In genomic region chr9:72111004-72111621, GRCm38 (mm10) we compare ENCODE assay signal across 8 mouse cellular contexts. TPM values are rescaled to one million over a fixed set of nuclear protein-coding genes. Genes with fewer than 3 reads are reported as not detected.
A peak's percentile ranks its signal among the peaks of the same experiment; 100 is the strongest.
DNase-seq lines count a peak whose midpoint lies in the region; ATAC-seq and TF ChIP-seq lines count a peak whose summit lies in the region.

No protein-coding gene starts in this region.

- TF ChIP-seq CTCF in C2C12 (IDR thresholded peaks at IDR 0.05; ENCODE audit: control insufficient read depth, insufficient read depth, insufficient read length), result no peak
- TF ChIP-seq CTCF in bone marrow macrophage, adult 2 months (IDR thresholded peaks at IDR 0.05; ENCODE audit: low read depth, low read length), result no peak
- TF ChIP-seq CTCF in embryonic fibroblast, embryonic 13.5 days (IDR thresholded peaks at IDR 0.05; ENCODE audit: borderline replicate concordance, insufficient read depth, low read length), result no peak

- H3K27me3 ChIP-seq in C2C12 (ENCODE audit: control insufficient read depth, insufficient read depth, insufficient read length) (no peaks in the 10 kb centered on the region), myocyte (ENCODE audit: control insufficient read depth, insufficient read depth, insufficient read length) (no peaks in the 10 kb centered on the region)
- H3K27me3 ChIP-seq in heart, embryonic 11.5 days (ENCODE audit: control insufficient read depth, insufficient read depth, low read length), result no peaks in the 10 kb centered on the region
- H3K27me3 ChIP-seq in kidney, embryonic 15.5 days, result no peaks in the 10 kb centered on the region
- no peaks in the 10 kb centered on the region; the same call in 1 of the 2 replicates for H3K27me3 ChIP-seq in liver, embryonic 12.5 days (replicated peaks)
- no peaks in the 10 kb centered on the region for H3K27me3 ChIP-seq in splenic B cell, adult 2 months (ENCODE audit: control insufficient read depth, insufficient read depth, low read length, poor library complexity, severe bottlenecking)

- H3K4me3 ChIP-seq in C2C12 (ENCODE audit: insufficient read depth, poor library complexity, severe bottlenecking) (peak overlapping the region; percentile 66), myocyte (peak overlapping the region; percentile 81)
- H3K4me3 ChIP-seq in bone marrow macrophage, adult 2 months (ENCODE audit: insufficient read depth, low read length), result peak overlapping the region; percentile 99
- H3K4me3 ChIP-seq in embryonic fibroblast, embryonic 13.5 days (ENCODE audit: insufficient read depth, low read length), result peak overlapping the region; percentile 81
- peak overlapping the region; percentile 93 for H3K4me3 ChIP-seq in heart, embryonic 11.5 days (ENCODE audit: low read depth, low read length)
- peak overlapping the region; percentile 99 for H3K4me3 ChIP-seq in kidney, embryonic 15.5 days (replicated peaks)
- H3K4me3 ChIP-seq in liver, embryonic 12.5 days, result peak overlapping the region; percentile 96

- H3ac ChIP-seq in C2C12 (ENCODE audit: control insufficient read depth, insufficient read length, low read depth) (peak overlapping the region; percentile 87), myocyte (ENCODE audit: control insufficient read depth, insufficient read length) (peak overlapping the region; percentile 100)

- peaks cover 43% of the 10 kb centered on the region for H3K79me3 ChIP-seq in C2C12 (ENCODE audit: low read depth)

- H3K4me1 ChIP-seq in bone marrow macrophage, adult 2 months (ENCODE audit: control insufficient read depth, insufficient read depth, low read length), result peaks cover 4% of the 10 kb centered on the region; the same call in 1 of the 2 replicates
- no peaks in the 10 kb centered on the region for H3K4me1 ChIP-seq in embryonic fibroblast, embryonic 13.5 days (ENCODE audit: control insufficient read depth, insufficient read depth, low read length)
- peaks cover 5% of the 10 kb centered on the region; the same call in 1 of the 2 replicates for H3K4me1 ChIP-seq in heart, embryonic 11.5 days (ENCODE audit: control insufficient read depth, insufficient read depth, low read length)
- H3K4me1 ChIP-seq in kidney, embryonic 15.5 days, result peaks cover 14% of the 10 kb centered on the region
- peaks cover 24% of the 10 kb centered on the region for H3K4me1 ChIP-seq in liver, embryonic 12.5 days

- H3K79me2 ChIP-seq in C2C12 (ENCODE audit: control insufficient read depth, insufficient read depth), result peaks cover 53% of the 10 kb centered on the region
- H3K79me2 ChIP-seq in myocyte (ENCODE audit: control insufficient read depth, insufficient read depth), result peaks cover 48% of the 10 kb centered on the region

- peak; percentile 78 for ATAC-seq in heart, embryonic 11.5 days (replicated peaks; ENCODE audit: insufficient number of reproducible peaks, low FRiP score, low TSS enrichment)
- peak; percentile 83 for ATAC-seq in kidney, embryonic 15.5 days (replicated peaks; ENCODE audit: low FRiP score)
- peak; percentile 79 for ATAC-seq in liver, embryonic 12.5 days

- H3K9ac ChIP-seq in heart, embryonic 11.5 days (ENCODE audit: low read depth, low read length), result peak overlapping the region; percentile 99
- peak overlapping the region; percentile 94 for H3K9ac ChIP-seq in kidney, embryonic 15.5 days
- peak overlapping the region; percentile 97 for H3K9ac ChIP-seq in liver, embryonic 12.5 days

- H3K36me3 ChIP-seq in C2C12 (ENCODE audit: control insufficient read depth, insufficient read depth), result peaks cover 30% of the 10 kb centered on the region
- no peaks in the 10 kb centered on the region; the same call in 1 of the 2 replicates for H3K36me3 ChIP-seq in heart, embryonic 11.5 days (ENCODE audit: control insufficient read depth, insufficient read depth, low read length)
- H3K36me3 ChIP-seq in kidney, embryonic 15.5 days, result peaks cover 11% of the 10 kb centered on the region
- peaks cover 12% of the 10 kb centered on the region for H3K36me3 ChIP-seq in liver, embryonic 12.5 days
- H3K36me3 ChIP-seq in myocyte (ENCODE audit: control insufficient read depth, insufficient read depth), result peaks cover 18% of the 10 kb centered on the region
- no peaks in the 10 kb centered on the region; the same call in 1 of the 2 replicates for H3K36me3 ChIP-seq in splenic B cell, adult 2 months (ENCODE audit: control insufficient read depth, insufficient read depth, low read length, poor library complexity, severe bottlenecking)

- peak overlapping the region; percentile 88 for H3K4me2 ChIP-seq in heart, embryonic 11.5 days
- H3K4me2 ChIP-seq in kidney, embryonic 15.5 days, result peak overlapping the region; percentile 65
- H3K4me2 ChIP-seq in liver, embryonic 12.5 days, result peak overlapping the region; percentile 98
- H3K4me2 ChIP-seq in myocyte (ENCODE audit: low read depth), result no peak overlapping the region

- no peaks in the 10 kb centered on the region for H3K9me3 ChIP-seq in heart, embryonic 11.5 days (replicated peaks; ENCODE audit: control insufficient read depth, low read length)
- H3K9me3 ChIP-seq in kidney, embryonic 15.5 days (replicated peaks), result no peaks in the 10 kb centered on the region
- H3K9me3 ChIP-seq in liver, embryonic 12.5 days (replicated peaks), result no peaks in the 10 kb centered on the region

- DNase-seq in splenic B cell, adult 2 months (ENCODE audit: low read depth, low spot score), result peak; percentile 70

- 0% methylated on average over 54 of the region's 90 CpGs for WGBS in heart, embryonic 11.5 days (ENCODE audit: insufficient replicate concordance)
- WGBS in kidney, embryonic 15.5 days, result 0% methylated on average over 88 of the region's 90 CpGs
- WGBS in liver, embryonic 12.5 days (ENCODE audit: insufficient replicate concordance), result under 1% methylated on average over 70 of the region's 90 CpGs

- H3K27ac ChIP-seq in bone marrow macrophage, adult 2 months (ENCODE audit: insufficient read depth, low read depth, low read length), result peak overlapping the region; percentile 61
- peak overlapping the region; percentile 79 for H3K27ac ChIP-seq in embryonic fibroblast, embryonic 13.5 days (ENCODE audit: insufficient read depth, low read length)
- H3K27ac ChIP-seq in heart, embryonic 11.5 days (ENCODE audit: low read depth, low read length), result peak overlapping the region; percentile 94
- H3K27ac ChIP-seq in kidney, embryonic 15.5 days, result peak overlapping the region; percentile 89
- H3K27ac ChIP-seq in liver, embryonic 12.5 days, result peak overlapping the region; percentile 87

- no peak for TF ChIP-seq POLR2A in bone marrow macrophage, adult 2 months (IDR thresholded peaks at IDR 0.05; ENCODE audit: borderline replicate concordance, low read depth, low read length)
- no peak for TF ChIP-seq POLR2A in embryonic fibroblast, embryonic 13.5 days (IDR thresholded peaks at IDR 0.05; ENCODE audit: low read depth, low read length)
- TF ChIP-seq POLR2A in myocyte (IDR thresholded peaks at IDR 0.05; ENCODE audit: insufficient read length, low read depth), result peak; percentile 16

TF ChIP-seq in C2C12, 6 proteins besides CTCF, POLR2A, EP300 and RAD21:
- TF ChIP-seq USF1 (IDR thresholded peaks at IDR 0.05; ENCODE audit: low read depth) (no peak), MYOD1 (IDR thresholded peaks at IDR 0.05; ENCODE audit: control insufficient read depth, insufficient read length, low read depth) (no peak), MYOG (IDR thresholded peaks at IDR 0.05; ENCODE audit: control insufficient read depth, extremely low read depth, insufficient read length) (no peak), FOSL1 (IDR thresholded peaks at IDR 0.05; ENCODE audit: insufficient read depth, low read length, poor library complexity, severe bottlenecking) (no peak), MAX (IDR thresholded peaks at IDR 0.05) (no peak), CEBPB (IDR thresholded peaks at IDR 0.05; ENCODE audit: low read depth) (no peak)
TF ChIP-seq in C2C12: peak in this region for 0.

TF ChIP-seq in myocyte, 11 proteins besides CTCF, POLR2A, EP300 and RAD21:
- TF ChIP-seq E2F4 (IDR thresholded peaks at IDR 0.05; ENCODE audit: insufficient read depth), result no peak
- no peak for TF ChIP-seq POLR2AphosphoS2 (IDR thresholded peaks at IDR 0.05; ENCODE audit: insufficient read length, low read depth)
- TF ChIP-seq REST (IDR thresholded peaks at IDR 0.05; ENCODE audit: insufficient read depth, insufficient read length), result no peak
- TF ChIP-seq MYOD1 (IDR thresholded peaks at IDR 0.05; ENCODE audit: control insufficient read depth in 1 of 3, insufficient read length in 2 of 3, low read depth in 2 of 3), result no peak

RNA-seq across cellular contexts. Expression of gene Tcf12, which starts 0.6 kb away (rescaled TPM):
- 26.2 TPM for polyA plus RNA-seq in C2C12 (2012; fragmentation: generic; extraction: Trizol)
- 30.8 and 31.5 TPM in 2 replicates for polyA plus RNA-seq in bone marrow macrophage, adult 2 months (2012; ENCODE audit: insufficient read depth, insufficient read length, missing spikeins)
- 150 and 177 TPM in 2 replicates for polyA plus RNA-seq in embryonic fibroblast, embryonic 13.5 days (2011; ENCODE audit: insufficient read length, low read depth, missing spikeins)
- 47.3 and 51.8 TPM in 2 replicates for polyA plus RNA-seq in heart, embryonic 11.5 days (2014; fragmentation: Nextera tagmentation; extraction: Ambion mirVana)
- polyA plus RNA-seq in kidney, embryonic 15.5 days (2015; fragmentation: Nextera tagmentation; extraction: Ambion mirVana), result 69.8 and 70.0 TPM in 2 replicates
- polyA plus RNA-seq in liver, embryonic 12.5 days (2016; fragmentation: Nextera tagmentation; extraction: Ambion mirVana), result 19.7 and 19.9 TPM in 2 replicates
- polyA plus RNA-seq in myocyte (2012; fragmentation: generic; extraction: Trizol), result 34.6 TPM

Comparison
In these comparisons a context has a peak if more than half of its experiments do, and no peak if none do; other contexts are left out.
1. Peak in every context shown above with its lines: DNase-seq, ATAC-seq, H3K4me3 ChIP-seq and H3K27ac ChIP-seq.